Mouse (Mus musculus) gastrocnemius, adult 2 months (tissue): ENCODE results near the gene Helq. TPM values are rescaled to one million over a fixed set of nuclear protein-coding genes. Genes with fewer than 3 reads are reported as not detected.

ENCODE experiments used
- DNase-seq: peaks from one replicate; pipeline ENCODE4 v3.0.0; 2022
- H3K27ac ChIP-seq: fragments of 200-600 bp; 2 replicates; pipeline ENCODE4 v1.8.1; 2022; ENCODE audit warnings: mild to moderate bottlenecking
- H3K4me3 ChIP-seq: fragments of 200-600 bp; 2 replicates; pipeline ENCODE4 v1.8.1; 2022; ENCODE audit warnings: mild to moderate bottlenecking, moderate library complexity
- CTCF ChIP-seq: fragments of 200-600 bp; IDR thresholded peaks from 2 replicates; pipeline ENCODE4 v1.8.1; 2022; ENCODE audit warnings: antibody characterized with exemption, mild to moderate bottlenecking, moderate library complexity
- intact Hi-C: fragments of 180-260 bp; cut with DNase I; formaldehyde crosslinking; loops from one replicate; pipeline ENCODE4 v1.15.1; 2025
- total RNA-seq, 2 experiments: library from RNA; stranded (reverse); gene quantifications; 2 replicates each; pipeline ENCODE4 v1.2.3; 2021

Gene Helq
- total RNA-seq, 2 experiments from 2014 or later, result 5.1 to 5.3 TPM

DNA sequence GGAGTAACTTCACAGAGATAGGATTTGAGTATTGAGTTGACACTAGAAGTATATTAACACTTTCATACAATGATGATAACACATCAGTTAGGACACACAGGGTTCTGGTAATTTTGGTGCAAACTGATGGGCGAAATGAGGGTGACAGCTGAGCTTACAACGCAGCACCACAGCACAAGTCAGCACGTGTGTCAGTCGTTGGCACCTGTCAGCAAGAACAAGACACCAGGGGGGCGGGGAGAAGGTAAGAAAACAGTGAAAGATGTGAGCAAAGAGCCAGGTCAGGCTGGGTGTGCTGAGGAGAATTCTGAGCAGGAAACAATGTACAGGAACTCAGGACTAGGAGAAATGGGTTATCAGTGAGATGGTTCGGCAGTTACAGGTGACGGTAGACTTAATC is 36.7 kb downstream of the Helq start:
- DNase-seq, result no peak
- Histone ChIP-seq H3K4me3 (no peak overlapping the region), H3K27ac (no peak overlapping the region)
- TF ChIP-seq CTCF, result no peak
- intact Hi-C loops, result no loop called here

DNA sequence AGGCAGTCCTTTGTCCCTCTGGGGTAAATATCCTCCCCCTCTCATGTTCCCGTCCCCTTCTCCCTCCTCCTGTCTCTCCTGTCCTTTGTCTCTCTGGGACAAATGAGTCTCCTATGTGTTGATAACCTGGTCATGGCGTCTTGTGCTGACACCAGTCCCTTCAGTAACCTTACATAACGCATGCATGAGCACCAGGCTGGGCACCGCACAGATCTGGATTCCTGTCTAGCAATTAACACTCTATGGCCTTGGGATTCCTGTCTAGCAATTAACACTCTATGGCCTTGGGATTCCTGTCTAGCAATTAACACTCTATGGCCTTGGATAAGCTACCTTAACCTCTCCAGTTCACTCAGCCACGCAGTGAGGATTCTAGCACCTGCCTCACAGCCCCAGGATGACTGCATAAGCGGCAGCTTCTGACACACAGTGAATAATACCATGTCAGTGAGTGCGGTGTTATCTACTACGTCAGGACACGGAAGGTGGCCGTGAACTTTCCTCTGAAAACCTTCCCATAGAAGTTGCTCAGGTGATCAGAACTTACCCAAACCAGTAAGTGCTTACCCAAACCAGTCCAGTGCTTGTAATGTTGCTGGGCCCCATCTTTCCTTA is 38.2 kb downstream of the Helq start:
- no peak for TF ChIP-seq CTCF
- H3K27ac ChIP-seq, result no peak overlapping the region
- no peak overlapping the region for H3K4me3 ChIP-seq
- no peak for DNase-seq
- intact Hi-C loops, result no loop called here

DNA sequence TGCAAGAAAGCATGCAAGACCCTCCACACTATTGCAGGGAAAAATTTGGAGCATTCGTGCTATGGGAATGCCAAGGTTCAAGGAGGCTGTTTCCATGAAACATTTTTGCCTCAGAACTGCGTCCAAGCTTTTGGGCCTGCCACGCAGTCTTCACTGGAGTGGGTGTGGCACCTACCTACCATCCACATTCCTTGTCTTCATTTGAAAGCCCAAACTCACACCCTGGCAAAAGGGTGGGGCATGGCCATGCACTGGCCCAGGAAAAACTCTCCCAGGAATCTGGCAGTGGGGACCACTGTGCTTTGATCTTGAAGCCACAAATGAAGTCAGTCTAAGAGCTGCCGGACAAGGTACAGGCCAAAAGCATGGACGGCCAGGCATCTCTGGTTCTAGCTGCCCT is 40.3 kb downstream of the Helq start:
- no peak for DNase-seq
- intact Hi-C loops, result no loop called here
- no peak overlapping the region for H3K4me3 ChIP-seq
- TF ChIP-seq CTCF, result no peak
- no peak overlapping the region for H3K27ac ChIP-seq

DNA sequence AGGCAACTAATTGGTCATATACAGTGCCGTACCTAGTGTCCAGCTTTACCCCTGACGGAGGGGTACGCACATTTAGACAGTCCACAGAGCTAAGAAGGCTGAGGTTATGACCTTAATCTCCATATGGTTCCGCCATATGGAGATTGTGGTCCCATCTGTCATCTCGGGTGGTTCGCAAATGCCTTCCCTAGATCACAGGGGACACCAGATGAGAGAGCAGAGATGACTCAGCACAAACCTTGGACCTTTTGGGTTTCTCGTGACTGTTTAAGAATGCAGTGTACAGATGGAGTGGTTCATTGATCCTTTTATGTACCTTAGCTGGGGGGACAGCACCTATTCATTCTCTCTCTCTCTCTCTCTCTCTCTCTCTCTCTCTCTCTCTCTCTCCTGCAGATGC is 45.0 kb downstream of the Helq start:
- TF ChIP-seq CTCF, result no peak
- DNase-seq, result no peak

DNA sequence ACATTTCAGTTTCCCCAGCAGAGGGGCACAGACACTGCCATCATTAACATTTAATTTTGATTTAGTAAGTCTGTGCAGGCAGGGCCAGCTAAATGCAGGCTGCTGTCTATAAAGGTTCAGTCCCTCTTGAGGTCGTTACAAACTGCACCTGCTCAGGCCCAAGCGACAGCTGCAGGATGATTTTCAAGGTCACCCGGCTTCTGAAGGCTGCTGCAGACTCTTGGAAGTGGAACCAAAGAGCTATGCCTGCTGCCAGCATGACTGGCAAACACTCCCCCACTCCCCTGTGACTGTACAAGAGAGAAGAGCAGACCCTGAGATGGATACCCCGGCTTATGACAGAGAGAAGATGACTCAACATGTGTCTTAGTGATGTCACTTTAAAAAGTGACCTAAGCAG is 46.7 kb downstream of the Helq start:
- H3K4me3 ChIP-seq, result no peak overlapping the region
- TF ChIP-seq CTCF, result no peak
- no peak overlapping the region for H3K27ac ChIP-seq
- intact Hi-C loops, result no loop called here
- no peak for DNase-seq

More for the DNA sequence above, 45.0 kb downstream of the Helq start:
- no peak overlapping the region for H3K4me3 ChIP-seq
- no peak overlapping the region for H3K27ac ChIP-seq
- intact Hi-C loops, result no loop called here

DNA sequence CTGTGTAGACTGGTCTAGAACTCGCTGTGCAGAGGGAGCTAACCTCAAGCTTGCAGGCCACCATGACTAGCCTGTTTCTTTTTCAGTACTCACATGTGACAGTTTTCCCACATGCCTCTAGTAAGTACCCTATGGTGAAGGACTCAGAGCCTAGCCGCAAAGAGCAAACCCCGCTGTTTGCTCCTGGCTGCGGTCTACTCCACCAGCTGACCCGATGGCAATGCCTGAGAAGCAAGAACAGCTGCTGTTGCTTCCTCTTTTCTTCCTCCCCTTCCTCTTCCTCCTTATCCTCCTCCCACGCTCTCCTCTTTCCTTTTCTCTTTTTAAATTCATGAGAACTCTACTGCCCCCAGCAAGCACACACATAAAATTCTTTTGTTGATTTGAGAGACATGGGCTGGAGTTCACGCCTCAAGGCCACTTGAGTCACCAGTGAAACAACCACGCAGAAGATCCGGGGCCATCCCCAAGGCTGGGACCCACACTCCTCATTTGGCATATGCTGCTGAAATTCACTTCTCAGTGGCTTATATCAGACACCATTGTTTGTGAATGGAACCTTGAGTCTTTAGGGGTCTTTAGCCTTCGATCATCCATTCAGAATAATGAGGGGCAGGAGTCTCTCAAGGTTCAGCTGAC is 47.7 kb downstream of the Helq start:
- TF ChIP-seq CTCF, result no peak
- no peak for DNase-seq
- intact Hi-C loops, result no loop called here
- no peak overlapping the region for H3K27ac ChIP-seq
- H3K4me3 ChIP-seq, result no peak overlapping the region

DNA sequence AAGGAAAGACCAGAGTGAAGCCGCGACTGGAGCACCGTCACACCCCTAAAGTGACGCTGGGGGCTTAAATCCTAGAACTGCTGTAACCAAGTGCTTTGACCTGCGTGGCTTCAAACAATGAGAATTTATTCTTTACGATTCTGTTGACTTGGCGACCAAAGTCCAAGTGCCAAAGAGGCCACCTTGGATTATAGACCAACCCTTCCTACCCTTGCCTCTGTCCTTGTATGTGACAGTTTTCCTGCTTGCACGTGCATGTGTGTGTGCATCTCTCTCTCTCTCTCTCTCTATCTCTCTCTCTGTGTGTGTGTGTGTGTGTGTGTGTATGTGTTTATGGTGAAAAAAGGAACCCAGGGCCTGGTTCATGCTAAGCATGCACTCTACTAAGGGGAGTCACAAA is 59.6 kb downstream of the Helq start:
- intact Hi-C loops, result no loop called here

DNA sequence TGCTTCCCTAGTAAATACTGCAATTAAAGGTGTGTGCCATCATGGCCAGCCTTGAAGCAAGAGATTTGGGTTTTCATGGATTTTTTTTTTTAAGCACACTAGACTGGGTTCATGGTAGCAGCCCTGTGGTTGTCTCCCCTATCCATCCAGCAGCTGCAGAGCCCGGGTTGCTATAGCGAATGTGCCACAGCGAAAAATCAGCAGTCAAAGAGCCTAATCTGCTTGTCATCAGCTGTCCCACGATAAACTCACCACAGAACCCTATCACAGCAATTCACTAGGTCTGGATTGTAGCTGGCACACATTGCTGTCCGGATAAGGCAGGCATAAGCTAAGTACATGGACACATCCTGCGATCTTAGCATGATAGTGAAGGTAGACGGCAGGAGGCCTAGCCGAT is 61.5 kb downstream of the Helq start:
- Histone ChIP-seq H3K4me3 (no peak overlapping the region), H3K27ac (no peak overlapping the region)
- no peak for TF ChIP-seq CTCF
- no peak for DNase-seq
- intact Hi-C loops, result no loop called here

More for the DNA sequence above, 59.6 kb downstream of the Helq start:
- no peak for TF ChIP-seq CTCF
- no peak overlapping the region for H3K27ac ChIP-seq
- H3K4me3 ChIP-seq, result no peak overlapping the region
- DNase-seq, result no peak

DNA sequence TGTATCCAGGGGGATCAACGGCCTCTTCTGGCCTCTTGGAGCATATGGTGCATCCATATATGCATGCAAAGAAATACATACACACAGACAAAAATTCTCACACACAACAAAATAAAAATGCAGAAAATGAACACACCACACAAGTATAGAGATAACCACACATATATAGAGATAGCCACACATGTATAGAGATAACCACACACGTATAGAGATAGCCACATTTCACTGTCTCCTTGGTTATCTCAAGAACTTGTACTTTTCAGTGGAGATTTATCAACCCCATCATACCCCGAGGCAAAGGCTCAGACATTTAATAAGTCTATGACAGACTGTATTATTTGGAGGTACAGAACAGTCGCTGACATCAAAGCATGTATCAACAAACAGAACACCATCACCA is 63.9 kb downstream of the Helq start:
- TF ChIP-seq CTCF, result no peak
- DNase-seq, result no peak
- no peak overlapping the region for H3K4me3 ChIP-seq
- H3K27ac ChIP-seq, result no peak overlapping the region
- intact Hi-C loops, result no loop called here

DNA sequence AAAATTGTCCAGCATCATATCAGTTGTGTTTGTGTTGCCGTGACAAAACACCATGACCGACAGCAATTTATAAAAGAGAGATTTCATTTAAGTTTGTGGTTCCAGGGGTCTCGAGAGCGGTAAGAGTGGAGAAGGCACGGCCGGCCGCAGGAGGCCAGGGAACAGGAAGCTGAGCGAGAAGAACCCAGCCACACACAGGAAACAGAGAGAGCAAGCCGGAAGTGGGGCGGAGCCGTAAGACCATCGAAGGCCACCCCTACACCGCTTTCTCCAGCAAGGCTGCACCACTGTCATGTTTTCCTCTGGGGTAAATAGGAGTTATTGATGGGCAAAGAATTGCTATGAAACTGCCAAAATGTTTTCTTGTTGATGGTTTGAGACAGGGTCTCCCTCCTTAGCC is 69.6 kb downstream of the Helq start:
- H3K27ac ChIP-seq, result no peak overlapping the region
- intact Hi-C loops, result no loop called here
- no peak overlapping the region for H3K4me3 ChIP-seq
- TF ChIP-seq CTCF, result no peak
- DNase-seq, result no peak

DNA sequence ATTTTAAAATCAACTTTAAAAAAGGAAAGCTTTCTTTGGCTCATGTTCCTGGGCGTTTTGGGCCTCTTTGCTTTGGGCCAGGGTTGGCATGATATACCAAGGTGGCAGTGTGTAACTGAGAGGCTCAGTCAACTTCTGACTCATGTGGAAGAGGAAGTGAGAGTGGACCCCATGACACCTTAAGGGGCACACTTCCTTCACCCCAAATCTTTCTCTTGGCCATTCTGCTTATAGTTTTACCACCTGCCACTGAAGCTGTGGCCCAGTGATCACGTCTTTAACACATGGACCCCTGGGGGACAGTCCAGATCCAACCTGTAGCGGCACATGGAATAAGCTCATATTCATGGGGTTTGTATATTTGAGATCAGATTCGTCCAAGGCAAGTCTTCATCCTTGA is 72.4 kb downstream of the Helq start:
- DNase-seq, result no peak
- Histone ChIP-seq H3K27ac (no peak overlapping the region), H3K4me3 (no peak overlapping the region)
- intact Hi-C loops, result no loop called here
- TF ChIP-seq CTCF, result no peak

DNA sequence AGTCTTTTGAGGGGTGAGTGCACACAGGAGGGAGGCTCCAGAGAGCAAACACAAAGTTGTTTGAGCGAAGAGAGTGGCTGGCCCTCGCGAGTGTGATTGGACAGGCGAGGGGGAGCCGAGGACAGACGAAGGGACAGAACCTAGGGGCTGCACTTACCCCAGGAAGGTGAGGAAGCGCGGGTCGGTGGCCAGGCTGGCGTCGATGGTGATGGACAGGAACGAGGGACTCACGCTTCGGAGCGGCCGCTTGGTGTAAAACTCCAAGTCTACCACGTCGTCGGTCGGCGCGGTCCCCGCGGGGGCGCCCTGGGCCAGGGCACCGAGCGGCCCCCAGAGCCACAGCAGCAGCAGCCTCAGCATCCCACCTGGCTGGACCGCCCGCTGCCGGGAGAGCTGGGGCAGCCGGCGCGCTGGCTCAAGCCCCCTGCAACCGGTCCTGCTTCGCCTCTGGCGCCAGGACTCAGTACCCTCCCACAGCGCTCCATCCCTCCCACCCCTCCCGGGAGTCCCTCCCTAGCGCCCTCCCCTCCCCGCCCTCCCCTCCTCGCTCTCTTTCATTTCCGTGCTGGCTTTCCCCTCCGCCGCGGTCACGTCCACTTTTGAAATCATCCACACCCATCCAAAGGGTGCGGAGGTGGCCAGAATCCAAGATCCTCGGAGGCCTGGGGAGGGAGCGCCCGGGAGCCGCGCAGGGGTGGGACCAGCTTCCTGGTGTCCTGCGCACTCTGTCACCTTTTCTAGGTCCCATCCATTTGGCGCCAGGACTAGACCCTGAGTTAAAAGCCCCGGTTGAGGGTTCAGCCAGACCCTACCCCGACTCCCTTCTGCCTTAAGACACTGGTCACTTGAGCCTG is 78.9 kb downstream of the Helq start, which contains the start of gene Hpse:
Gene Hpse (minus strand): TSS at position 482 of the 854 bp plus-strand sequence.
- peak; percentile 64 for DNase-seq
- no peak for TF ChIP-seq CTCF
- H3K4me3 ChIP-seq, result peak within 1 kb of the TSS; percentile 71
- intact Hi-C loops, result no loop called here
- no peak within 1 kb of the TSS for H3K27ac ChIP-seq

DNA sequence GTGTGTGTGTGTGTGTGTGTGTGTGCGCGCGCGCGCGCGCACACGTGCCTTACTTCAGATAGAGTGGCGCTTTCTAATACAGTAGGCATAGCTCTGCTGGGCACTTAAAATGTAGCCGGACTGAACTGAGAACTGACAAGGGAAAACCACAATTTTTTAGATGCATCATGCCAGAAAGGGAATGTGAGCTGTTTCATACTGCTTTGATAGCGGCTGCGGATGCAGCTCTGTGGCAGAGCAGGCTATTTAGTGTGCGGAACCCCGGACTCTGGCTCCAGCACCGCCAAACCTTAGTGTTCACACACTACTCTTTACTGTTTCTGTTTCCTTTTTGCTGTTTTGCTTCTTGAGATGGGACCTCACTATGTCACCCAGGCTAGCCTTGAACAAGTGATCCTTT is 81.6 kb downstream of the Helq start:
- TF ChIP-seq CTCF, result no peak
- no peak for DNase-seq
- no peak overlapping the region for H3K27ac ChIP-seq
- H3K4me3 ChIP-seq, result no peak overlapping the region
- intact Hi-C loops, result no loop called here

Other genes with a start within 250 kb of the Helq start
- gene Plac8, start 226.4 kb downstream of the Helq start, total RNA-seq, result not detected
- gene Coq2, start 123.5 kb downstream of the Helq start, total RNA-seq, result 10 to 100 TPM; 72.2 to 74.6 TPM
- under 1 TPM; 0.20 to 0.45 TPM for gene Hpse, start 78.9 kb downstream of the Helq start, total RNA-seq
- 10 to 100 TPM; 62.6 to 74.4 TPM for gene Mrps18c, start within 50 bp of the Helq start, total RNA-seq
- 1 to 10 TPM; 4.3 to 4.4 TPM for gene Abraxas1, start 22.4 kb upstream of the Helq start, total RNA-seq
- gene Gpat3, start 47.1 kb upstream of the Helq start, total RNA-seq, result 1 to 10 TPM; 2.7 to 8.2 TPM